Mouse (Mus musculus): ENCODE measurements around the gene Nr3c2. TPM values are rescaled to one million over a fixed set of nuclear protein-coding genes. Genes with fewer than 3 reads are reported as not detected.

Gene Nr3c2
- 100 to 1,000 TPM; 152 to 172 TPM for total RNA-seq (2021)

- peak; percentile 46 to 58 for DNase-seq
Measured at GRCm38 (mm10) chr8:76899411-76900154, at the start of gene Nr3c2. Gene Nr3c2, plus strand, starts transcription at chr8:76899442.

- no peak for DNase-seq
Measured at GRCm38 (mm10) chr8:76858534-76858933, 40.7 kb upstream of the Nr3c2 start.

- no peak for DNase-seq
Measured at GRCm38 (mm10) chr8:76859709-76860108, 39.5 kb upstream of the Nr3c2 start.

- DNase-seq = no peak
Measured at GRCm38 (mm10) chr8:76863066-76863465, 36.2 kb upstream of the Nr3c2 start.

- DNase-seq = no peak
Measured at GRCm38 (mm10) chr8:76876809-76877208, 22.4 kb upstream of the Nr3c2 start.

GRCm38 (mm10) chr8:76897050-76897449 lies 2.2 kb upstream of the Nr3c2 start:
- DNase-seq = no peak

GRCm38 (mm10) chr8:76898721-76899410 lies 376 bp upstream of the Nr3c2 start:
- peak; percentile 72 to 74 for DNase-seq

GRCm38 (mm10) chr8:76900155-76901141 lies 1.2 kb downstream of the Nr3c2 start:
- DNase-seq = peak; percentile 66

GRCm38 (mm10) chr8:76901430-76902204 lies 2.4 kb downstream of the Nr3c2 start:
- DNase-seq = peak; percentile 95 to 96

- DNase-seq = no peak
Measured at GRCm38 (mm10) chr8:76902205-76903078, 3.2 kb downstream of the Nr3c2 start.

GRCm38 (mm10) chr8:76911206-76911605 lies 12.0 kb downstream of the Nr3c2 start:
- no peak for DNase-seq

- DNase-seq = no peak
Measured at GRCm38 (mm10) chr8:76912678-76913077, 13.4 kb downstream of the Nr3c2 start.

GRCm38 (mm10) chr8:76913207-76913606 lies 14.0 kb downstream of the Nr3c2 start:
- DNase-seq = no peak

- no peak for DNase-seq
Measured at GRCm38 (mm10) chr8:76915260-76915659, 16.0 kb downstream of the Nr3c2 start.

- DNase-seq = no peak
Measured at GRCm38 (mm10) chr8:76919546-76919945, 20.3 kb downstream of the Nr3c2 start.

- DNase-seq = no peak
Measured at GRCm38 (mm10) chr8:76924150-76924549, 24.9 kb downstream of the Nr3c2 start.

- no peak for DNase-seq
Measured at GRCm38 (mm10) chr8:76928326-76928725, 29.1 kb downstream of the Nr3c2 start.

- DNase-seq = no peak
Measured at GRCm38 (mm10) chr8:76928808-76929207, 29.6 kb downstream of the Nr3c2 start.

- DNase-seq = no peak
Measured at GRCm38 (mm10) chr8:76965046-76965445, 65.8 kb downstream of the Nr3c2 start.

- no peak for DNase-seq
Measured at GRCm38 (mm10) chr8:76971187-76971586, 71.9 kb downstream of the Nr3c2 start.
